Mouse (Mus musculus): ENCODE measurements at regions not wholly inside any gene's neighbourhood (a gene's known extent, or its start where the extent isn't known, plus 50 kb on each side); places are given as distances from the start of the nearest gene placed in this dataset.

DNA sequence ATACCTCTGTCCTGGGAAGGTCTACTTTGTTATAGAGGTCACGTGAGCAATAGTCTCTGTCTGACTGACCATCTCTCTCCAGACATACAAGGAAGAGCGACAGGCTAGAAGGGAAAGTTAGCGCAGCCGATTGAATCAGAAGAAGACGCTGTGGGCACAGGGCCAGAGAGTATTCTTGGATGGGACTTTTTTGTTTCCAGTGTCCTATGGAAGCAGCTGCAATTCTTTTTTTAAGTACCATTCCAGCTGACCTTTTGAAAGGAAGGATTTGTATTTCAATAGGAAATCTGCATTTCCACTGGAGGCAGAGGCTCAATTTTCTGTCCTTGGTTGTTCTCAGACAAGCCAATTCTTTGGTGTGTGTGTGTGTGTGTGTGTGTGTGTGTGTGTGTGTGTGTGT is 52.3 kb upstream of the Zfp536 start:
- Histone ChIP-seq H3K4me3 (no peak overlapping the region), H3K27me3 (replicated peaks) (no peaks in the 10 kb centered on the region), H3K4me2 (replicated peaks) (no peak overlapping the region), H3K9ac (no peak overlapping the region), H3K9me3 (no peaks in the 10 kb centered on the region), H3K27ac (no peak overlapping the region), H3K36me3 (no peaks in the 10 kb centered on the region), H3K4me1 (peaks cover 2% of the 10 kb centered on the region; the same call in 1 of the 2 replicates)
- WGBS: 67% methylated on average over 5 of the region's 5 CpGs
- ATAC-seq (ENCODE audit: low FRiP score, low read depth): no peak

Data from neural tube, embryonic 12.5 days (tissue).